27 mouse cellular contexts compared by ENCODE assay signal in the genomic region with DNA sequence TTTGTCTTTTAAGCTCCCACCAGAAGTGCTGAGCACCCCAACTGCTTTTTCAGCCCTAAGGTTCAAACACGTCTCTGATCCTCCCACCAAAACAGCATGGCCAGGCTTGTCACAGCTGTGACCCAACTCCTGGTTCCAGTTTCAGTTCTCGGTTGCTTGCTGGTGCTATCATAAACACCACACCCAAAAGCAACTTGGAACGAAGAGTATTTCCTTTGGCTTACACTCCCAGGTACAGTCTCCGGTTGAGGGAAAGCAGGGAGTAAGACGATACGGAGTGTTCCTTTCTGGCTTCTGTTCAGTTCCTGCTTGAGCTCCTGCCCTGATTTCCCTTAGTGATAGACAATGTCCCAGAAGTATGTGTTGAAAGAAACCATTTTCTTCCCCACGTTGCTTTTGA. TPM values are rescaled to one million over a fixed set of nuclear protein-coding genes. Genes with fewer than 3 reads are reported as not detected.
DNase-seq lines count a peak whose midpoint lies in the region; ATAC-seq and TF ChIP-seq lines count a peak whose summit lies in the region.
"Had no signal": no experiment of that assay in that cellular context is flagged by ENCODE, and none has a peak within 500 bp of the region (broad histone marks: within the 10 kb centered on the region; RNA-seq: fewer than 3 reads in every experiment).

No protein-coding gene starts in this region.

- H3K4me1 ChIP-seq in heart, embryonic 11.5 days (ENCODE audit: control insufficient read depth, insufficient read depth, low read length) = no peaks in the 10 kb centered on the region
- no peaks in the 10 kb centered on the region for H3K4me1 ChIP-seq in CH12.LX (ENCODE audit: control insufficient read depth in 1 of 2, insufficient read depth in 2 of 2)
- H3K4me1 ChIP-seq in forebrain, embryonic 14.5 days (ENCODE audit: control insufficient read depth, insufficient read depth, low read length) = peaks cover 2% of the 10 kb centered on the region; the same call in 1 of the 2 replicates
- H3K4me1 ChIP-seq: embryonic facial prominence, embryonic 12.5 days had no signal

- DNase-seq in heart, adult 9 months (ENCODE audit: low spot score in 2 of 2) = peak; percentile 18 to 44
- no peak for DNase-seq in CH12.LX (ENCODE audit: extremely low read depth)
- peak; percentile 13 for DNase-seq in heart, postnatal 25 days (ENCODE audit: low spot score)
- no peak for DNase-seq in layer of hippocampus, adult 11-12 months (ENCODE audit: low spot score)
- DNase-seq in forebrain, embryonic 14.5 days (ENCODE audit: low spot score) = no peak
- DNase-seq: adrenal gland, adult 8-10 months; cerebellum, adult 11-12 months; cerebellum, postnatal 10 days; gastrocnemius, adult 2 months; kidney, adult 2 months; kidney, postnatal 10 days; liver, postnatal 0 days; lung, postnatal 14 days; thymus, adult 18-20 months; thymus, postnatal 4 days had no signal

- peak; percentile 54; the same call in 1 of the 2 replicates for TF ChIP-seq EP300 in CH12.LX (IDR thresholded peaks at IDR 0.05; ENCODE audit: low read length)

- no peak overlapping the region for H3K4me3 ChIP-seq in heart, embryonic 11.5 days (ENCODE audit: low read depth, low read length)
- no peak overlapping the region for H3K4me3 ChIP-seq in CH12.LX (replicated peaks in 1 of 3; ENCODE audit: low read depth in 2 of 3, low read length in 2 of 3, poor library complexity in 1 of 3)
- no peak overlapping the region for H3K4me3 ChIP-seq in forebrain, embryonic 14.5 days (ENCODE audit: low read depth, low read length)
- H3K4me3 ChIP-seq: embryonic facial prominence, embryonic 12.5 days; erythroblast, embryonic 14.5 days; forebrain, embryonic 13.5 days; gastrocnemius, adult 2 months; heart, embryonic 13.5 days; myocyte; neural tube, embryonic 13.5 days had no signal

- TF ChIP-seq RAD21 in CH12.LX (IDR thresholded peaks at IDR 0.05; ENCODE audit: low read depth, low read length) = no peak

- no peaks in the 10 kb centered on the region for H3K79me2 ChIP-seq in CH12.LX (replicated peaks; ENCODE audit: control insufficient read depth, extremely low read depth, insufficient read depth, poor library complexity, severe bottlenecking)

- H3K27me3 ChIP-seq in heart, embryonic 11.5 days (ENCODE audit: control insufficient read depth, insufficient read depth, low read length) = no peaks in the 10 kb centered on the region
- peaks cover 82% of the 10 kb centered on the region for H3K27me3 ChIP-seq in CH12.LX (replicated peaks)
- H3K27me3 ChIP-seq in forebrain, embryonic 14.5 days (replicated peaks; ENCODE audit: control insufficient read depth, insufficient read depth, low read length) = no peaks in the 10 kb centered on the region
- H3K27me3 ChIP-seq: embryonic facial prominence, embryonic 12.5 days; heart, embryonic 13.5 days had no signal

- no peak for TF ChIP-seq CTCF in CH12.LX (conservative IDR thresholded peaks at IDR 0.05 in 1 of 2, IDR thresholded peaks at IDR 0.05 in 1 of 2; ENCODE audit: low read depth in 2 of 2, low read length in 2 of 2)

- WGBS in heart, embryonic 11.5 days (ENCODE audit: insufficient replicate concordance) = 48% methylated on average over 7 of the region's 7 CpGs
- WGBS in forebrain, embryonic 14.5 days = 85% methylated on average over 7 of the region's 7 CpGs

- H3K36me3 ChIP-seq in heart, embryonic 11.5 days (ENCODE audit: control insufficient read depth, insufficient read depth, low read length) = no peaks in the 10 kb centered on the region
- no peaks in the 10 kb centered on the region for H3K36me3 ChIP-seq in CH12.LX (replicated peaks in 1 of 2; ENCODE audit: control insufficient read depth in 1 of 2, insufficient read depth in 1 of 2, low read length in 1 of 2)
- no peaks in the 10 kb centered on the region for H3K36me3 ChIP-seq in forebrain, embryonic 14.5 days (ENCODE audit: control insufficient read depth, insufficient read depth, low read length)
- H3K36me3 ChIP-seq: embryonic facial prominence, embryonic 12.5 days; heart, embryonic 13.5 days; neural tube, embryonic 13.5 days had no signal

- H3K27ac ChIP-seq in heart, embryonic 11.5 days (ENCODE audit: low read depth, low read length) = no peak overlapping the region
- H3K27ac ChIP-seq in CH12.LX (ENCODE audit: insufficient read depth, low read depth) = no peak overlapping the region
- H3K27ac ChIP-seq in forebrain, embryonic 14.5 days (ENCODE audit: low read depth, low read length) = no peak overlapping the region
- H3K27ac ChIP-seq: embryonic facial prominence, embryonic 12.5 days; forebrain, embryonic 13.5 days; gastrocnemius, adult 2 months; heart, embryonic 13.5 days; hindbrain, embryonic 14.5 days; neural tube, embryonic 13.5 days had no signal

- no peak overlapping the region for H3K4me2 ChIP-seq in heart, embryonic 11.5 days
- H3K4me2 ChIP-seq in CH12.LX (ENCODE audit: insufficient read depth, low read depth, poor library complexity, severe bottlenecking) = no peak overlapping the region
- no peak overlapping the region for H3K4me2 ChIP-seq in forebrain, embryonic 14.5 days (ENCODE audit: low read length)
- H3K4me2 ChIP-seq: embryonic facial prominence, embryonic 12.5 days; forebrain, embryonic 13.5 days; heart, embryonic 13.5 days; hindbrain, embryonic 14.5 days; liver, embryonic 11.5 days; neural tube, embryonic 13.5 days had no signal

- intact Hi-C loops in heart, postnatal 25 days (cut with DNase I) = no loop called here

- no peaks in the 10 kb centered on the region for H3K9me3 ChIP-seq in heart, embryonic 11.5 days (replicated peaks; ENCODE audit: control insufficient read depth, low read length)
- H3K9me3 ChIP-seq in CH12.LX (replicated peaks; ENCODE audit: low read length) = peaks cover 3% of the 10 kb centered on the region
- no peaks in the 10 kb centered on the region for H3K9me3 ChIP-seq in forebrain, embryonic 14.5 days (replicated peaks; ENCODE audit: control insufficient read depth, low read length)
- H3K9me3 ChIP-seq: embryonic facial prominence, embryonic 12.5 days; forebrain, embryonic 13.5 days; heart, embryonic 13.5 days; neural tube, embryonic 13.5 days had no signal

- dilution Hi-C loops in CH12.LX (cut with MboI; ENCODE audit: extremely low pct_ligation_motif_present, extremely low pct_unique_long_range_greater_than_20kb, low sequenced_read_pairs) = no loop called here

- H3K9ac ChIP-seq in heart, embryonic 11.5 days (ENCODE audit: low read depth, low read length) = no peak overlapping the region
- H3K9ac ChIP-seq in CH12.LX (ENCODE audit: insufficient read depth, low read depth) = no peak overlapping the region
- no peak overlapping the region for H3K9ac ChIP-seq in forebrain, embryonic 14.5 days (ENCODE audit: low read length)
- H3K9ac ChIP-seq: embryonic facial prominence, embryonic 12.5 days; forebrain, embryonic 13.5 days; heart, embryonic 13.5 days; hindbrain, embryonic 14.5 days; liver, postnatal 0 days; neural tube, embryonic 13.5 days had no signal

- in situ Hi-C loops in CH12.LX (cut with MboI; ENCODE audit: low pct_ligation_motif_present, low pct_unique_long_range_greater_than_20kb, low sequenced_read_pairs) = no loop called here

- no peak for ATAC-seq in heart, embryonic 11.5 days (replicated peaks; ENCODE audit: insufficient number of reproducible peaks, low FRiP score, low TSS enrichment)
- peak; percentile 42; the same call in 1 of the 2 replicates for ATAC-seq in granulocyte monocyte progenitor cell, adult 5-6 weeks (replicated peaks; ENCODE audit: poor library complexity, severe bottlenecking)
- no peak for ATAC-seq in forebrain, embryonic 14.5 days
- ATAC-seq: activated CD4-positive, CD25-positive, alpha-beta regulatory T cell, adult 4 months; forebrain, embryonic 13.5 days; liver, postnatal 0 days; midbrain, embryonic 16.5 days had no signal

- no peak for TF ChIP-seq POLR2A in CH12.LX (IDR thresholded peaks at IDR 0.05; ENCODE audit: low read depth, low read length)

TF ChIP-seq in CH12.LX, 34 proteins besides CTCF, POLR2A, EP300 and RAD21:
- TF ChIP-seq IRF4 (IDR thresholded peaks at IDR 0.05; ENCODE audit: low read depth, low read length) = peak; percentile 63; the same call in 1 of the 2 replicates
- TF ChIP-seq CHD2 (IDR thresholded peaks at IDR 0.05; ENCODE audit: low read length) = no peak
- TF ChIP-seq USF2 (conservative IDR thresholded peaks at IDR 0.05; ENCODE audit: low read depth, low read length) = no peak
- TF ChIP-seq NELFE (IDR thresholded peaks at IDR 0.05; ENCODE audit: low read depth, low read length) = no peak
- TF ChIP-seq MAX (IDR thresholded peaks at IDR 0.05; ENCODE audit: low read length) = no peak
- no peak for TF ChIP-seq POLR2AphosphoS2 (IDR thresholded peaks at IDR 0.05; ENCODE audit: low read depth, low read length)
- peak; percentile 20; the same call in 1 of the 2 replicates for TF ChIP-seq TCF12 (IDR thresholded peaks at IDR 0.05; ENCODE audit: low read depth, low read length)
- TF ChIP-seq MYC (IDR thresholded peaks at IDR 0.05; ENCODE audit: low read depth, low read length) = 0 out of 2 replicates have a peak, but pooled peaks have one; percentile 33

RNA-seq across cellular contexts. Expression of a gene that starts 26.4 kb away (rescaled TPM):
- 1.8 and 1.9 TPM in 2 replicates for polyA plus RNA-seq in heart, embryonic 11.5 days (2014; fragmentation: Nextera tagmentation; extraction: Ambion mirVana)
- total RNA-seq in CH12.LX (2012; rRNA removed) = not detected in 2 replicates
- total RNA-seq in CH12.LX (2014; rRNA removed) = not detected in 2 replicates
- not detected in 2 replicates for polyA plus RNA-seq in CH12.LX (2012; ENCODE audit: insufficient read length, low read depth)
- not detected in 2 replicates for total RNA-seq in granulocyte monocyte progenitor cell, adult 5-6 weeks (2014; fragmentation: Nextera tagmentation)
- not detected in 2 replicates for total RNA-seq in granulocyte monocyte progenitor cell, adult 5-6 weeks (2017)
- 1 to 10 TPM; 1.3 to 2.0 TPM for total RNA-seq in heart, postnatal 25 days (2021)
- polyA plus RNA-seq in forebrain, embryonic 14.5 days (2014; fragmentation: Nextera tagmentation; extraction: Ambion mirVana) = 16.5 and 19.2 TPM in 2 replicates

Comparison
In these comparisons a context has a peak if more than half of its experiments do, and no peak if none do; other contexts are left out.
1. DNase-seq: peak in heart, adult 9 months (2 of 2) and heart, postnatal 25 days (single experiment); none in CH12.LX (single experiment), layer of hippocampus, adult 11-12 months (single experiment) and forebrain, embryonic 14.5 days (single experiment).